Mouse (Mus musculus): Measurements from ENCODE around the gene Adamtsl3.

DNA sequence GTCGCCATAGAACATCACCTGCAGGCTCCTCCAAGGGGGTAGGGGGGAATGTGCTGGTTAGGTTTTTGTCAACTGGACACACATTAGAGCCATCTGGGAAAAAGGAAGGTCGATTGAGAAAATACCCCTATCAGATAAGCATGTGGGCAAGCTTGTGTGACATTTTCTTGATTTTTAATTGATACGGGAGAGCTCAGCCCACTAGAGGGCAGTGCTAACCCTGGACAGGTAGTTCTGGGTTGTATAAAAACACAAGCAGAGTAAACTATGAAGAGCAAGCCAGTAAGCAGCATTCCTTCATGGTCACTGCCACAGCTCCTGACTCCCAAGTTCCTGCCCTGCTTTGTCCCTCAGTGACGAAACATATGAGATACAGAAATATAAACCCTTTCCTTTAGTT, 197.7 kb downstream of the Adamtsl3 start:
- TF ChIP-seq CTCF (IDR thresholded peaks at IDR 0.05; ENCODE audit: low read depth, low read length) (no peak), POLR2A (IDR thresholded peaks at IDR 0.05; ENCODE audit: insufficient read depth, low read length) (no peak), EP300 (IDR thresholded peaks at IDR 0.05; ENCODE audit: insufficient read depth, low read depth, low read length) (no peak)

Data from ES-Bruce4 (cell line).